Mouse (Mus musculus) fibroblast of lung, adult 2 months (primary cell): ENCODE results near the gene Rpl22.

Source experiments
- DNase-seq: peaks from one replicate; pipeline ENCODE4 v3.0.0-alpha.2; 2011; ENCODE audit warnings: low read depth

Gene Rpl22

GRCm38 (mm10) chr4:152325574-152326411 lies at the start of gene Rpl22:
Gene Rpl22 (plus strand): TSS chr4:152325742.
- DNase-seq = peak; percentile 96

GRCm38 (mm10) chr4:152276389-152277347 lies 48.9 kb upstream of the Rpl22 start:
- no peak for DNase-seq

GRCm38 (mm10) chr4:152277916-152278315 lies 47.6 kb upstream of the Rpl22 start:
- DNase-seq = no peak

- DNase-seq = no peak
These were observed 46.6 kb upstream of the Rpl22 start for GRCm38 (mm10) chr4:152278986-152279385.

- no peak for DNase-seq
These were observed 43.9 kb upstream of the Rpl22 start for GRCm38 (mm10) chr4:152281601-152282000.

- DNase-seq = no peak
These were observed 42.8 kb upstream of the Rpl22 start for GRCm38 (mm10) chr4:152282721-152283120.

- no peak for DNase-seq
These were observed 42.2 kb upstream of the Rpl22 start for GRCm38 (mm10) chr4:152283186-152283950.

GRCm38 (mm10) chr4:152285505-152285904 lies 40.0 kb upstream of the Rpl22 start:
- no peak for DNase-seq

- DNase-seq = no peak
These were observed 39.4 kb upstream of the Rpl22 start for GRCm38 (mm10) chr4:152286183-152286582.

GRCm38 (mm10) chr4:152286887-152287286 lies 38.7 kb upstream of the Rpl22 start:
- DNase-seq = no peak

GRCm38 (mm10) chr4:152287317-152288120 lies 38.0 kb upstream of the Rpl22 start:
- DNase-seq = no peak

GRCm38 (mm10) chr4:152288398-152288945 lies 37.1 kb upstream of the Rpl22 start:
- no peak for DNase-seq

- no peak for DNase-seq
These were observed 35.2 kb upstream of the Rpl22 start for GRCm38 (mm10) chr4:152290385-152290784.

- no peak for DNase-seq
These were observed 34.6 kb upstream of the Rpl22 start for GRCm38 (mm10) chr4:152290991-152291390.

- DNase-seq = no peak
These were observed 34.0 kb upstream of the Rpl22 start, which contains the start of gene Hes3 for GRCm38 (mm10) chr4:152291562-152291961. Gene Hes3 (minus strand): TSS chr4:152291662.

- DNase-seq = no peak
These were observed 33.3 kb upstream of the Rpl22 start for GRCm38 (mm10) chr4:152292102-152292765.

- no peak for DNase-seq
These were observed 31.2 kb upstream of the Rpl22 start for GRCm38 (mm10) chr4:152294188-152294929.

GRCm38 (mm10) chr4:152295916-152296315 lies 29.6 kb upstream of the Rpl22 start:
- no peak for DNase-seq

- no peak for DNase-seq
These were observed 29.2 kb upstream of the Rpl22 start for GRCm38 (mm10) chr4:152296371-152296770.
